Mouse (Mus musculus): ENCODE results near the gene Tnrc6b.
A peak's percentile ranks its signal among the peaks of the same experiment; 100 is the strongest.

Tnrc6b gene

DNA sequence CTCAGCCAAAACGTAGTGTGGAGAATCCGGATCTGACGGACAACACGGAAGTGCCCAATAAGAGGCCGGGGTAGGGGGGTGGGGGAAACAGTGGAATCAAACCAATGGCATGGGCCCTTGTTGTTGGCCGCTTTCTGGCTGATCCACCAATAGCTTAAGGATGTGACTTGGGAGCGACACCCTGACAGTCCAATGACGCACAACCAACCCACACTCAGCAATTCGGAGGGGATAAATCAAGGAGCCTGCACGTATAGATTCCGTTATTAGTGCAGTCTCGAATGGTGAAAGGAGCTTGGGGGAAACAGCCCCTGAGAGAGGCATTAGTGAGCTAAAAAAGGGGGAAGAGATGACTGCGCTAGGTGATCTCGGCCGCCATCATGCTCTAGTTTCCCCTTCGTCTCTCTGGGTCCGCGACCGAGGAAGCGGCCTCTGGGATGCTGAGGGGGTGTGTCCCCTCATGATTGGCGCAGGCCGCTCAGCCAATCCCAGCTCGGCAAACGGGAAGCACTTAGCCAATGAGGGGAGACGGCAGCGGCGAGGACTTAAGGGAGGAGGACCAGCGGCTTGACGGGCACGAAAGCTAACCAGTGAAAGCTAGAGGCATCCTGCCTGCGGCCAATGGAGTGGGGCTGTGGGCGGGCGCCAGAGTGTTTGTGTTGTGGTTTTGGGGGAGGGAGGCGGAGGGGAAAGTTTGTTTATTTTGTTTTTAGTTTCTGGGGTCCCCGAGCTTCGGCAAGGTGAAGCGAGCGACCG lies at the start of gene Tnrc6b:
Gene Tnrc6b (plus strand): TSS at position 706 of the 756 bp plus-strand sequence.
- DNase-seq (ENCODE audit: low read depth, low spot score): peak; percentile 100

DNA sequence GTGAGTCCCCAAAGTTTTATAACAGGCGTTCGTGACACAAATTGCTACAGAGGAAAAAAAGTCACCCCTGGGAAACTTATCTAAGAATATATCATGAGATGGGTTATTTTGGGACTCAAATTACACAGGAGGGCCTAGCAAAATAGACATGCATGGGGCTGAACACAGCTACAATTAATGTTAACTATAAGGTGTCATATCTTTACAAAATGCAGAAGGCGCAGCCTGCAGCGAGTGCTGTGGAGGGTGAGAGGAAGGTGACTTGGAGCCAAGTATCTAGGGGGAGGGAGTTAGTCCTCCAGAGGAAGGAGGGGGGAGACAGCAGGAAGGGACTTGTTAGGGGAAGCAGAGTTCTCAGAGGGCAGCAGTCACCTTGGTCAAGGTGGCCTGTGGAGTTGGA lies 46.7 kb upstream of the Tnrc6b start:
- no peak for DNase-seq (ENCODE audit: low read depth, low spot score)

- peak; percentile 15 for DNase-seq (ENCODE audit: low read depth, low spot score)
Measured at GRCm38 (mm10) chr15:80671295-80672252, 39.5 kb upstream of the Tnrc6b start, which contains the start of gene Fam83f. Gene Fam83f, plus strand, starts transcription at chr15:80671847.

- DNase-seq (ENCODE audit: low read depth, low spot score): no peak
Measured at GRCm38 (mm10) chr15:80672810-80673209, 38.3 kb upstream of the Tnrc6b start.

GRCm38 (mm10) chr15:80673337-80674095 lies 37.6 kb upstream of the Tnrc6b start:
- DNase-seq (ENCODE audit: low read depth, low spot score): no peak

DNA sequence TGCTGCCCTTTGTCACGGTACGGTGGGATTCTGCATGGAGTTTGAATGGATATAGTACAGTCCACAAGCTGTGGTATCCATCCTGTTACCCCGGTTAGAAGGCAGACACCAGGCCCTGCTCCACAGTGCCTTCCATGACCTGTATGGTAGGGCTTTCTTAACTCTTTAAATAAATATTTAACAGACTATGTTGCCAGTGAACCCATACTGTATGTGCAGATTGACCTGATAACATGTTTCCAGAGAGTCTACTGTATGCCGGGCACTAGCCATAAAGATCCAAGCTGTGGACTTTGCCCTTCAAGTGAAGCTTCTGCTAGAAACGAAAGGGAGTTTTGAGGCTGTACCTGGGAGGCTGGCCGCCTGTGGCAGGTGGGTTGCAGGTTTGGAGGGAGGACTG lies 36.4 kb upstream of the Tnrc6b start:
- no peak for DNase-seq (ENCODE audit: low read depth, low spot score)

DNA sequence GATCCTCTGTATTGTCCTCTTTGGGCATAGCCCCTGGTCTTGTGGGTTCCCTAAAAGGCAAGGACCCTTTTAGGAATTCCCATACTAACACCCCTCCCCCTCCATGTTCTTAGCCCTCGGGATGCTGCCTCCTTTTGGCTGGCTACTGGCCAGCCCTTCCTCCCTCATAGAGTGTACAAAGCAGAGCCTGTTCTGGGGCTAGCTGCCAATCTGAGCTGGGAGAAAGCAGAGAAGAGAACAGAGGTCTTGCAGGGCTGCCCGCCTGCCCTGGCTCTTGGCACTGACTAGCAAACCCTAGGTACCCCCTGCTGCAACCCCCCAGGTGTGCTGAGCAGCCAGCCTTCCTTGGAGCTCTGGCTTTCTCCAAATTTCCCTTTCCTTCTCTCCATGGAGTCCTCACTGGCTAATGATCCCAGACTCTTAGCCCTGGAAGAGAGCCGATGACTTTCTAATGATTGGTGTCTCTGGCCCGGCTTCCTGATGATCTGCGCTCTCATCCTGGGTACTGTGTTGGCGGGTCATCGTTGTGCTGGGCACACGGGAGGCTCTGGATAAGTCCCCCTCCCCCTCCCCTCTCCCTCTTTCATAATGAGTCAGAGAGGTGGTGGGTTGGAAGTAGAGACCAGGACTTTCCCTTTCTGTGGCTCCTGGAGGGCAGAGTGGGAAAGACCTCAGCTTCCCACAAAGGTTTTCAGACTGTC lies 31.4 kb upstream of the Tnrc6b start:
- DNase-seq (ENCODE audit: low read depth, low spot score): no peak

DNA sequence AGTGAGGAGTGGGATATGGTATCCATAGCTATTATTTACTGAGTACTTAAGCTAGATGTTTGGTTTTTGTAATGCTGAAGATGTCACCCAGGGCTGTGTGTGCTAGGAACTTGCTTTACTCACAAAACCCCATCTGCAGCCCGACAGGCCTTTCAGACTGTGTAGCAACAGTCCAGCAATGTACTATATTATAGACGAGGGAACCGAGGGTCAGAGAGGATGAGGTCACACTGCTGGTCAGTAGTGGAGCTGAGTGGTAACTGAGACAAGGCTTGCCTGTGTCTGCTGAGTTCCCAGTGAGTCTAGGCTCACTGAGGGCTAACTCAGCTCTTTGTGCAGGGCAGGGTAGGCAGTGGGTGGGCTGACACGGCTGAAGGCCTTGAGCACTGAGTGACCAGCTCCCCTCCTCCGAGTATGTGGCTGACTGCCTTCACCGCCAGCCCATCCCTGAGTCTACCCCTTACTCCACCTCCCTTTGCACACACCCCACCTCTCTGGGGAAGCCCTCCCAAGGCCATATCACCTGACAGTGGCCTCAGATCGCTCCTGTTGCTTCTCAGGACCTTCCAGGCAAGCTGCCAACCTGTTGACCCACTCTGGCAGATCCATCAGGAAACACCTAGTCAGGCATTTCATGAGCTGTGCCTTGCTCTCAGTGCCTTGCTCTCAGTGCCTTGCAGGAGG lies 30.6 kb upstream of the Tnrc6b start:
- no peak for DNase-seq (ENCODE audit: low read depth, low spot score)

GRCm38 (mm10) chr15:80681466-80681881 lies 29.6 kb upstream of the Tnrc6b start:
- DNase-seq (ENCODE audit: low read depth, low spot score): no peak

DNA sequence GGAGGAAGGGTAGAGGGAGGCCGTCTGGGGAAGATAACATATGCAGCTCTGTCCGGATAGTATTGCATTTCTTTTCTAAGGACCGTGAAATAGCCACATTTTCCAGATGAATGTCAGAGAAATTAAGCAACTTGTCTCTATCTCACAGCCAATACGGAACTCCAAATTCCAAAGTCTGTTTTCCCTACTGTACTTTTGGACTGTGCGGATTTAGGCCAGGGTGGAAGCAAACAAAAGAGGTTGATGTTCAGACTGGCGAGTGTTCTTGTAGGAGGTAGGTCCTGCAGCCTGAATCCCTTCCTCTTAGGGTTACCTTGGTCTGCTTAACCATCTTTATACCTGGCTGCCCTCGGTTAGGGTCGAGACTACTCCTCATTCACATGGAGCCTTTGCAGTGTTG lies 28.8 kb upstream of the Tnrc6b start:
- DNase-seq (ENCODE audit: low read depth, low spot score): no peak

DNA sequence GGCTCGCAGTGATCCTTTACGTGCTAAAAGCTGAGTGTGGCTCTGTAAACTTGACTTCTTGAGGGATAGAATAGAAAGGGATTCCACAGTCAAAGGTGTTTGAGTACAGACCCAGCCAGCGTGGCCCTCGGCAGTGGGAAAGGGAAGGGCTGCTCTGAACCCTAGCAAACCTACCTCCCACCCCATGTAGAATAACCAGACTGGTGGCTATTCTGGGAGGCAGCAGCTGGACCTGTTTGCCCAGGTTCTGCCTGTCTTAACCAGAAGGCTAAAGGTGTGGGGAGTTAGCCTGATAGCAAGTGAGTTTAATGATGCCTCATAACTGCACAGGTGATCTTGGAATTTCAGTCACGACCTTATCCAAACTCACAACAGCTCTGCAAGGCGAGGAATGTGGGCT lies 28.0 kb upstream of the Tnrc6b start:
- no peak for DNase-seq (ENCODE audit: low read depth, low spot score)

DNA sequence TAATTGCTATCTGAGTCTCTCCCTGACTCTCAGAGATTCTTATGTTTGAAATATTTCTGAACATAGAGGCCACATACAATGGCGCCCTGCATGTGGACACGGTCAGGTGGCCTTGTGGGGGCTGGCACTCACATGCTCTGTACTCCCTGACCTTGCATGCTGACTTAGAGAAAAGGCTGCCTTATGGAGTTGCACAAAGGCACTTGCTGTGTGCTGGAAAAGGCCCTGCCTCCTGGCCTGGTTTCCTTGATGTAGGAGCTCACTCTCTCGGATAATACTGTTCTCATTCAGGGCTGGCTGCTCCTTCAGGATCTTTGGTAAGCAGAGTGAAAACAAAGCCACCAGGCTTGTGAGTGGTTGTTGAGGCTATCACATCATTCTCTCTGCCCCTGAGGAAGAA lies 27.1 kb upstream of the Tnrc6b start:
- DNase-seq (ENCODE audit: low read depth, low spot score): no peak

DNA sequence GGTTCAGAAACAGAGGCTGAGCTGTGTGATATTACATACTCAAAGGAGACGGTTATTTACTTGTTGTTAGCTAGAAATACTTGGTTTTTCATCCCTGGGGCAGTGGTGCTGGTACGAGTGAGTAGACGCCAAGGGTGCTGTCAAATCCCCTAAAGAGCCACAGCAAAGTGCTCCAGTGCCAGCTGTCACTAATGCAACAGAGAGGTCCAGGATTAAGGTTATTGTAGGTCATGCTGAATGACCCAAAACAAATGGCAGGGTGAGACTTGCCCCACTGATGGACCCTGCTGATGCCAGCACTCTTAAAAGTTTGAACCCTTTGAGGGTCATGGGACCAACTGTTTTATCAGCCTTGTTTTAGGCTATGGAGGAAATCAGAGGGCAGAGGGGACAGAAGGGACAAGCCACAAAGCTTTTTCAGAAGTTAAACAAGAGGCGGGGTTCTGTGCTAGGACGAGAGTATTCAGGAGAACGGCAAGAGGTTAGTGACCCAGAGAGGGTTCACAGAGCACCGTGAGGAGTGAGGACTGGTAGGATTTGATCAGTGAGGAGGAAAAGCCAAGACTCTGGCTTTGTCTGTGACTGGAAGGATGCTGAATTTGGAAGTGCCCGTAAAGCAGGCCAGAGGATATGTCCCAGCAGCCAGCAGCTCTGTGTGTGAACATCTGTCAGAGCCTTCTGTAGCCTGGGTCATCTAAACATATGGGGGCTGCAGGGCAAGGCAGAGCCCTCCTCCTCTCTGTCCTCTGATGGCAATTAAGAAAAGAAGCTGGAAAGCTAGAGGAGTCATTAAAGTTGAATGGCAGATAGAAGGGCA lies 26.1 kb upstream of the Tnrc6b start:
- DNase-seq (ENCODE audit: low read depth, low spot score): no peak

GRCm38 (mm10) chr15:80685603-80685895 lies 25.6 kb upstream of the Tnrc6b start:
- no peak for DNase-seq (ENCODE audit: low read depth, low spot score)

GRCm38 (mm10) chr15:80688536-80688935 lies 22.6 kb upstream of the Tnrc6b start:
- no peak for DNase-seq (ENCODE audit: low read depth, low spot score)

DNA sequence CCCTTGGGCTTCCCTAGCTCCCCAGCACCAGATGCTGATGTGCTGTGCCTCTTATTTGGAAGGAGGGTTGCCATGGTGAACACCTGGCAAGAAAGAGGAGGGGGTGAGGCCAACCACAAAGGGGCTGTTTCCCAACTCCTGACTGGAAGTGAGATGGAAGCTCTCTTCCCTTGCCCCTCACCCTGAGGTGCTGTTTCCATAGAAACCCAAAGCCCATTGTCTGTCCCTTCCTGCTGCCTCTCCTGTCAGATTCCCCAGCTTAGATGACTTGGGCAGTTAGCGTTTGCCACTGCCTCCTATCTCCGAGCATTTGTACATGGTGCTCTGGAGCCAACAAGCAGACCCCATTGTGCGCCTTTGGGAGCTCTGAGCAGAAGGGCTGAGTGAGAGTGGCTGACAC lies 17.6 kb upstream of the Tnrc6b start:
- DNase-seq (ENCODE audit: low read depth, low spot score): no peak

DNA sequence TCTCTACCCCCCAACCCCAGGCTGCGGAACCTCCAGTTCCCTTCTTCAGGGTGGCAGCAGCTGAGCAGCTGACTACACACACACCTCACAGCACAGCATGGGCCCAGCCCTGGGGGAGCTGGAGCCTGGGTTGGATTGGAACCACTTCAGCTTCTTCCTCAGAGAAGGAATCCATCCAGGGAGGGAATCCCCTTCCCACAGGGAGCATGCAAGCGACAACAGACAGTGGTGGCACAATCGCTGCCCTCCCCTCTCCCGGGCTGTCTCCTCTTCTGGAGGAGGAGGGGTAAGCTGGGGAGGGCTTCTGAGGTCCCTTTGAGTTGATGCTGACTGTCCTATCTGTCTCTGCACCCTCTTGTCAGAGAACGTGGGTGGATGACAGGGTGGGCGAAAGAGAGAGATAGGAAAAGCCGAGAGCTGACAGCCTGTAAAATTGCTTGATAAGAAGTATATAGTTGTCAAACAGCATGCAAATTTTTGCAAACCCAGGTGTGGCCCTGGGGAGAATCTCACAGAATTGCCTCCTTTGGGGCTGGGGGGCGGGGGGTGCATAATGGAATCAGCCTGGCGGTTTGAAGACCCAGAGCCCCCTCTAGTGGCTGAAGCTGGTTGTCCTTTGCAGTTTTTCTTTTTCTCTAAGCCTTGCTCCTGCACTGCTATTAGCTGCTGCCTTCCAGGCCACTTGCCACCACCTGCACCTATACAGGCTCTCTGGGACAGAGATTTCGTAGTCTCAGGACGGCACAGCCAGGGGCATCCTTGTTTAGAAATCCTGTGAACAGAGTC lies 16.8 kb upstream of the Tnrc6b start:
- peak; percentile 44 for DNase-seq (ENCODE audit: low read depth, low spot score)

DNA sequence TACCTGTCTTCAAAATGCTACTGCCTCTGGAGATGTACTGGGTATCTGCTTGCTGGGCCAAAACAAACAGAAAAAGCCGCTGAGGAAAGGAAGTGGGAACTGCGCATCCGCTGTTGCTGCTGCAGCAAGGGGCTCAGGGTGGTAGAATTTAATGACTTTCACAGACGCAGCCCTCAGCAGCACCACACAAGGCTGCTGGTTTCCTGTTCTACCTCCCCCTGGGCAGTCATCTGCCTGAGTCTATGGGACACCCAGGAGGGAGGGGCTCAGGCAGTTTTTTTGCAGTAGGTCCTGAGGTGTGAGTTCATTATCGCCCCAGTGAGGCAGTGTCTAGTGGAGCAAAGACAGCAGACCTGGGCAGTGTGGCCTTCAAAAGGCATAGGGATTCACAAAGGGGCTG lies 13.5 kb upstream of the Tnrc6b start:
- DNase-seq (ENCODE audit: low read depth, low spot score): no peak

All from ES-CJ7 (cell line).